Mouse (Mus musculus) lung, postnatal 0 days (tissue): ENCODE data around the gene Tmprss9.

Source experiments
- CTCF ChIP-seq: IDR thresholded peaks from 2 replicates; pipeline ENCODE4 v1.5.1; 2016; ENCODE audit warnings: antibody characterized with exemption, mild to moderate bottlenecking
- EP300 ChIP-seq: IDR thresholded peaks from 2 replicates; pipeline ENCODE4 v1.6.1; 2016; ENCODE audit warnings: antibody characterized with exemption, mild to moderate bottlenecking, control low read depth

- TF ChIP-seq CTCF (no peak), EP300 (no peak)
Measured at GRCm38 (mm10) chr10:80939671-80940070, 68.0 kb downstream of the Tmprss9 start.
